Comparison of ENCODE assay signal across 7 mouse cellular contexts in genomic region chr4:116991366-116991765, GRCm38 (mm10). TPM values are rescaled to one million over a fixed set of nuclear protein-coding genes. Genes with fewer than 3 reads are reported as not detected.
DNase-seq lines count a peak whose midpoint lies in the region; TF ChIP-seq lines count a peak whose summit lies in the region.

No protein-coding gene starts in this region.

- in situ Hi-C loops in ES-E14 (cut with MboI; ENCODE audit: low sequenced_read_pairs in 2 of 2, unreplicated experiment in 2 of 2), result loop anchor here (5.0 to 10.0 kb wide), 2 partner anchors 167 to 169 kb away; partner anchors contain the start of gene Hpdl (in 2 of the 2)

- no peaks in the 10 kb centered on the region for H3K9me3 ChIP-seq in ES-E14 (ENCODE audit: control insufficient read depth, insufficient read depth, low read depth, low read length)

- H3K27ac ChIP-seq in ES-E14 (ENCODE audit: insufficient read depth, low read depth, low read length, poor library complexity, severe bottlenecking), result no peak overlapping the region

- intact Hi-C loops in gastrocnemius, postnatal 36 days (cut with DNase I), result no loop called here

- no peak overlapping the region for H3K9ac ChIP-seq in ES-E14 (ENCODE audit: insufficient read depth, low read depth, low read length, poor library complexity, severe bottlenecking)

- DNase-seq in ES-E14 (ENCODE audit: low read depth, low spot score), result peak; percentile 73
- peak; percentile 78 to 80 for DNase-seq in adrenal gland, adult 18-20 months (ENCODE audit: low spot score in 2 of 2)
- DNase-seq in embryo, embryonic 10 days (ENCODE audit: low spot score), result peak; percentile 88
- DNase-seq in gastrocnemius, postnatal 36 days, result peak; percentile 71 to 72
- DNase-seq in layer of hippocampus, adult 8-10 months (ENCODE audit: low spot score in 2 of 2), result peak; percentile 68 to 89
- peak; percentile 81 for DNase-seq in lung, postnatal 25 days (ENCODE audit: low spot score)
- peak; percentile 81 for DNase-seq in right cerebral cortex, postnatal 14 days

- H3K36me3 ChIP-seq in ES-E14 (ENCODE audit: control insufficient read depth, insufficient read depth, low read length, poor library complexity, severe bottlenecking), result peaks cover 3% of the 10 kb centered on the region; the same call in 1 of the 2 replicates

- peaks cover 4 to 15% of the 10 kb centered on the region in 2 experiments; a peak in 2 of 4 replicates for H3K4me1 ChIP-seq in ES-E14 (ENCODE audit: control insufficient read depth in 2 of 2, insufficient read depth in 2 of 2, low read length in 2 of 2, poor library complexity in 1 of 2)

- no peak overlapping the region for H3K4me3 ChIP-seq in ES-E14 (ENCODE audit: insufficient read depth in 1 of 2, low read depth in 1 of 2, low read length in 2 of 2, poor library complexity in 1 of 2, severe bottlenecking in 1 of 2)

TF ChIP-seq in ES-E14, 5 proteins besides CTCF, POLR2A, EP300 and RAD21:
- TF ChIP-seq HCFC1 (IDR thresholded peaks at IDR 0.05; ENCODE audit: borderline replicate concordance, insufficient read depth, low read length), result no peak
- TF ChIP-seq ZNF384 (IDR thresholded peaks at IDR 0.05; ENCODE audit: low read depth, low read length), result no peak
- no peak for TF ChIP-seq CHD2 (IDR thresholded peaks at IDR 0.05; ENCODE audit: low read depth, low read length)
- 0 out of 2 replicates have a peak, but pooled peaks have one; percentile 44 for TF ChIP-seq MAFK (IDR thresholded peaks at IDR 0.05; ENCODE audit: insufficient read depth, low read depth, low read length)
- peak; percentile 72 for TF ChIP-seq ZC3H11A (IDR thresholded peaks at IDR 0.05; ENCODE audit: borderline replicate concordance, low read depth, low read length)
TF ChIP-seq in ES-E14: peak in this region for 2.

RNA-seq across cellular contexts. Expression of gene Urod, which starts 2.8 kb away (rescaled TPM):
- total RNA-seq in ES-E14 (2012; rRNA removed), result 65.8 and 82.5 TPM in 2 replicates
- total RNA-seq in adrenal gland, adult 18-20 months (2021), result 100 to 1,000 TPM; 116 to 124 TPM
- 10 to 100 TPM; 55.9 to 60.1 TPM for total RNA-seq in gastrocnemius, postnatal 36 days (2021)
- total RNA-seq in layer of hippocampus, adult 8-10 months (2022), result 10 to 100 TPM; 62.0 to 68.1 (median 64.8) TPM

RNA-seq across cellular contexts. Expression of gene Hectd3, which starts 3.8 kb away (rescaled TPM):
- 14.8 and 21.8 TPM in 2 replicates for total RNA-seq in ES-E14 (2012; rRNA removed)
- total RNA-seq in adrenal gland, adult 18-20 months (2021), result 10 to 100 TPM; 26.7 to 28.0 TPM
- 10 to 100 TPM; 13.0 TPM for total RNA-seq in gastrocnemius, postnatal 36 days (2021)
- total RNA-seq in layer of hippocampus, adult 8-10 months (2022), result 10 to 100 TPM; 41.3 to 54.7 (median 42.2) TPM

RNA-seq across cellular contexts. Expression of gene Eif2b3, which starts 27.8 kb away (rescaled TPM):
- total RNA-seq in ES-E14 (2012; rRNA removed), result 43.7 and 55.1 TPM in 2 replicates
- 10 to 100 TPM; 29.5 to 30.9 TPM for total RNA-seq in adrenal gland, adult 18-20 months (2021)
- total RNA-seq in gastrocnemius, postnatal 36 days (2021), result 10 to 100 TPM; 18.0 to 18.9 TPM
- 10 to 100 TPM; 20.0 to 25.1 (median 21.3) TPM for total RNA-seq in layer of hippocampus, adult 8-10 months (2022)
